Mouse (Mus musculus): ENCODE measurements around the gene Sfmbt2.

DNA sequence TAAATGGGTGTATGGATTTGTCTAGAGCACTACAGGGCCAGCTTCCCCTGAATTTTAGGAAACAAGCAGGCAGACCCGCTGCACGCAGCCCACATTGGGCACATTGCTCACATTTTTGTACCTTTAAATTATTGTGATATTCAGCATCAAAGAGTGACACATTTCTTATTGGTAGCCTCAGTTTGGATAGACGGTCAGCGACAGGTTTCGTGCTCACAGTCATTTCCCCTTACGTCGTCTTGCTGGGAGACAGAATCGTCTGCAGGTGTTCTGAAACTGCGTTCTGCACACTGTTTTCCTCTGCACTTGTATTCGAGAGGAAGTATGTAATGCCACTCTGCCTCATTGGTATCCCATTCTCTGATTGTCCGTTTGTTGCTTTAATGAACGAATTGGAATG lies 88.0 kb downstream of the Sfmbt2 start:
- TF ChIP-seq POLR2A (IDR thresholded peaks at IDR 0.05; ENCODE audit: insufficient read depth, low read length) (no peak), CTCF (IDR thresholded peaks at IDR 0.05; ENCODE audit: low read depth, low read length) (no peak)

Measured in ES-Bruce4 (cell line).